Mouse (Mus musculus): ENCODE measurements around the gene Vwf. TPM values are rescaled to one million over a fixed set of nuclear protein-coding genes. Genes with fewer than 3 reads are reported as not detected.
A peak's percentile ranks its signal among the peaks of the same experiment; 100 is the strongest.

Gene Vwf
- polyA plus RNA-seq, 1 experiment = 1.2 TPM

- H3K36me3 ChIP-seq (ENCODE audit: control insufficient read depth, insufficient read depth) = no peaks in the 10 kb centered on the region
- TF ChIP-seq E2F4 (IDR thresholded peaks at IDR 0.05; ENCODE audit: insufficient read depth) (no peak), CEBPB (IDR thresholded peaks at IDR 0.05; ENCODE audit: insufficient read depth, poor library complexity, severe bottlenecking) (no peak), USF1 (IDR thresholded peaks at IDR 0.05; ENCODE audit: low read depth) (no peak), TCF12 (IDR thresholded peaks at IDR 0.05; ENCODE audit: insufficient read depth, poor library complexity, severe bottlenecking) (no peak), MYOD1 (IDR thresholded peaks at IDR 0.05; ENCODE audit: control insufficient read depth in 1 of 3, insufficient read length in 2 of 3, low read depth in 2 of 3) (no peak), SRF (IDR thresholded peaks at IDR 0.05; ENCODE audit: control insufficient read depth, insufficient read length, low read depth) (no peak), POLR2AphosphoS2 (IDR thresholded peaks at IDR 0.05; ENCODE audit: insufficient read length, low read depth) (no peak), MYOG (IDR thresholded peaks at IDR 0.05; ENCODE audit: control insufficient read depth in 1 of 3, insufficient read depth in 1 of 3, insufficient read length in 2 of 3, low read depth in 2 of 3) (no peak), POLR2A (IDR thresholded peaks at IDR 0.05; ENCODE audit: insufficient read length, low read depth) (no peak), TCF3 (IDR thresholded peaks at IDR 0.05; ENCODE audit: insufficient read length, low read depth) (no peak), MAX (IDR thresholded peaks at IDR 0.05; ENCODE audit: low read depth) (no peak), REST (IDR thresholded peaks at IDR 0.05; ENCODE audit: insufficient read depth, insufficient read length) (no peak)
- no peak overlapping the region for H3ac ChIP-seq (ENCODE audit: control insufficient read depth, insufficient read length)
- no peaks in the 10 kb centered on the region for H3K27me3 ChIP-seq (ENCODE audit: control insufficient read depth, insufficient read depth, insufficient read length)
- H3K79me2 ChIP-seq (ENCODE audit: control insufficient read depth, insufficient read depth) = no peaks in the 10 kb centered on the region
- H3K4me2 ChIP-seq (ENCODE audit: low read depth) = no peak overlapping the region
- H3K4me3 ChIP-seq = no peak overlapping the region
Observed at GRCm38 (mm10) chr6:125533104-125533650, 13.4 kb upstream of the Vwf start.

GRCm38 (mm10) chr6:125534990-125535389 lies 11.6 kb upstream of the Vwf start:
- no peaks in the 10 kb centered on the region for H3K27me3 ChIP-seq (ENCODE audit: control insufficient read depth, insufficient read depth, insufficient read length)
- H3K36me3 ChIP-seq (ENCODE audit: control insufficient read depth, insufficient read depth) = no peaks in the 10 kb centered on the region
- no peak overlapping the region for H3K4me2 ChIP-seq (ENCODE audit: low read depth)
- no peak for TF ChIP-seq MYOD1 (IDR thresholded peaks at IDR 0.05; ENCODE audit: control insufficient read depth in 1 of 3, insufficient read length in 2 of 3, low read depth in 2 of 3)
- TF ChIP-seq TCF3 (IDR thresholded peaks at IDR 0.05; ENCODE audit: insufficient read length, low read depth) = no peak
- no peak for TF ChIP-seq REST (IDR thresholded peaks at IDR 0.05; ENCODE audit: insufficient read depth, insufficient read length)
- TF ChIP-seq USF1 (IDR thresholded peaks at IDR 0.05; ENCODE audit: low read depth) = no peak
- no peak for TF ChIP-seq E2F4 (IDR thresholded peaks at IDR 0.05; ENCODE audit: insufficient read depth)
- no peak for TF ChIP-seq CEBPB (IDR thresholded peaks at IDR 0.05; ENCODE audit: insufficient read depth, poor library complexity, severe bottlenecking)
- TF ChIP-seq MYOG (IDR thresholded peaks at IDR 0.05; ENCODE audit: control insufficient read depth in 1 of 3, insufficient read depth in 1 of 3, insufficient read length in 2 of 3, low read depth in 2 of 3) = no peak
- TF ChIP-seq POLR2AphosphoS2 (IDR thresholded peaks at IDR 0.05; ENCODE audit: insufficient read length, low read depth) = no peak
- no peak for TF ChIP-seq SRF (IDR thresholded peaks at IDR 0.05; ENCODE audit: control insufficient read depth, insufficient read length, low read depth)
- TF ChIP-seq TCF12 (IDR thresholded peaks at IDR 0.05; ENCODE audit: insufficient read depth, poor library complexity, severe bottlenecking) = no peak
- no peak for TF ChIP-seq MAX (IDR thresholded peaks at IDR 0.05; ENCODE audit: low read depth)
- no peak for TF ChIP-seq POLR2A (IDR thresholded peaks at IDR 0.05; ENCODE audit: insufficient read length, low read depth)
- H3K79me2 ChIP-seq (ENCODE audit: control insufficient read depth, insufficient read depth) = no peaks in the 10 kb centered on the region
- H3K4me3 ChIP-seq = no peak overlapping the region
- H3ac ChIP-seq (ENCODE audit: control insufficient read depth, insufficient read length) = no peak overlapping the region

GRCm38 (mm10) chr6:125538469-125538868 lies 8.1 kb upstream of the Vwf start:
- Histone ChIP-seq H3K36me3 (ENCODE audit: control insufficient read depth, insufficient read depth) (no peaks in the 10 kb centered on the region), H3K4me3 (no peak overlapping the region), H3ac (ENCODE audit: control insufficient read depth, insufficient read length) (no peak overlapping the region), H3K4me2 (ENCODE audit: low read depth) (no peak overlapping the region), H3K27me3 (ENCODE audit: control insufficient read depth, insufficient read depth, insufficient read length) (no peaks in the 10 kb centered on the region), H3K79me2 (ENCODE audit: control insufficient read depth, insufficient read depth) (no peaks in the 10 kb centered on the region)
- peak; percentile 54 for TF ChIP-seq USF1 (IDR thresholded peaks at IDR 0.05; ENCODE audit: low read depth)
- TF ChIP-seq E2F4 (IDR thresholded peaks at IDR 0.05; ENCODE audit: insufficient read depth) = no peak

GRCm38 (mm10) chr6:125539423-125539822 lies 7.2 kb upstream of the Vwf start:
- Histone ChIP-seq H3K79me2 (ENCODE audit: control insufficient read depth, insufficient read depth) (no peaks in the 10 kb centered on the region), H3K4me3 (no peak overlapping the region), H3ac (ENCODE audit: control insufficient read depth, insufficient read length) (no peak overlapping the region), H3K36me3 (ENCODE audit: control insufficient read depth, insufficient read depth) (no peaks in the 10 kb centered on the region), H3K4me2 (ENCODE audit: low read depth) (no peak overlapping the region), H3K27me3 (ENCODE audit: control insufficient read depth, insufficient read depth, insufficient read length) (no peaks in the 10 kb centered on the region)
- no peak for TF ChIP-seq USF1 (IDR thresholded peaks at IDR 0.05; ENCODE audit: low read depth)
- no peak for TF ChIP-seq MYOG (IDR thresholded peaks at IDR 0.05; ENCODE audit: control insufficient read depth in 1 of 3, insufficient read depth in 1 of 3, insufficient read length in 2 of 3, low read depth in 2 of 3)
- no peak for TF ChIP-seq MAX (IDR thresholded peaks at IDR 0.05; ENCODE audit: low read depth)
- no peak for TF ChIP-seq SRF (IDR thresholded peaks at IDR 0.05; ENCODE audit: control insufficient read depth, insufficient read length, low read depth)
- no peak for TF ChIP-seq TCF12 (IDR thresholded peaks at IDR 0.05; ENCODE audit: insufficient read depth, poor library complexity, severe bottlenecking)
- no peak for TF ChIP-seq POLR2AphosphoS2 (IDR thresholded peaks at IDR 0.05; ENCODE audit: insufficient read length, low read depth)
- no peak for TF ChIP-seq TCF3 (IDR thresholded peaks at IDR 0.05; ENCODE audit: insufficient read length, low read depth)
- TF ChIP-seq E2F4 (IDR thresholded peaks at IDR 0.05; ENCODE audit: insufficient read depth) = no peak
- TF ChIP-seq MYOD1 (IDR thresholded peaks at IDR 0.05; ENCODE audit: control insufficient read depth in 1 of 3, insufficient read length in 2 of 3, low read depth in 2 of 3) = no peak
- TF ChIP-seq POLR2A (IDR thresholded peaks at IDR 0.05; ENCODE audit: insufficient read length, low read depth) = no peak
- TF ChIP-seq REST (IDR thresholded peaks at IDR 0.05; ENCODE audit: insufficient read depth, insufficient read length) = no peak
- no peak for TF ChIP-seq CEBPB (IDR thresholded peaks at IDR 0.05; ENCODE audit: insufficient read depth, poor library complexity, severe bottlenecking)

- Histone ChIP-seq H3K4me2 (ENCODE audit: low read depth) (peak overlapping the region; percentile 82), H3K79me2 (ENCODE audit: control insufficient read depth, insufficient read depth) (no peaks in the 10 kb centered on the region), H3ac (ENCODE audit: control insufficient read depth, insufficient read length) (no peak overlapping the region), H3K27me3 (ENCODE audit: control insufficient read depth, insufficient read depth, insufficient read length) (no peaks in the 10 kb centered on the region), H3K36me3 (ENCODE audit: control insufficient read depth, insufficient read depth) (no peaks in the 10 kb centered on the region), H3K4me3 (no peak overlapping the region)
- TF ChIP-seq USF1 (IDR thresholded peaks at IDR 0.05; ENCODE audit: low read depth) (peak; percentile 50), MYOG (IDR thresholded peaks at IDR 0.05; ENCODE audit: control insufficient read depth in 1 of 3, insufficient read depth in 1 of 3, insufficient read length in 2 of 3, low read depth in 2 of 3) (peak in 1 of 3 experiments; percentile 7), SRF (IDR thresholded peaks at IDR 0.05; ENCODE audit: control insufficient read depth, insufficient read length, low read depth) (no peak), MAX (IDR thresholded peaks at IDR 0.05; ENCODE audit: low read depth) (no peak), TCF12 (IDR thresholded peaks at IDR 0.05; ENCODE audit: insufficient read depth, poor library complexity, severe bottlenecking) (no peak)
Observed at GRCm38 (mm10) chr6:125540199-125540598, 6.4 kb upstream of the Vwf start.

All from myocyte (in vitro differentiated cells).